Mouse (Mus musculus): ENCODE results near the gene Slc9a6. TPM values are rescaled to one million over a fixed set of nuclear protein-coding genes. Genes with fewer than 3 reads are reported as not detected.

Slc9a6 gene
- polyA plus RNA-seq, 1 experiment from 2014 or later, result 11.7 TPM

- H3K36me3 ChIP-seq (ENCODE audit: control insufficient read depth, insufficient read depth), result no peaks in the 10 kb centered on the region
- 90% methylated on average over 1 of the region's 1 CpGs for WGBS
- H3K27me3 ChIP-seq (replicated peaks; ENCODE audit: control insufficient read depth, insufficient read depth, low read length), result no peaks in the 10 kb centered on the region
- H3K4me1 ChIP-seq (replicated peaks; ENCODE audit: control insufficient read depth, insufficient read depth, low read length), result no peaks in the 10 kb centered on the region
- H3K9ac ChIP-seq (ENCODE audit: low read depth, low read length), result no peak overlapping the region
- no peak for TF ChIP-seq CTCF (IDR thresholded peaks at IDR 0.05; ENCODE audit: low read depth)
- H3K4me3 ChIP-seq (ENCODE audit: low read depth, low read length), result no peak overlapping the region
- no peaks in the 10 kb centered on the region for H3K9me3 ChIP-seq (ENCODE audit: control insufficient read depth)
- ATAC-seq, result no peak
- no peak overlapping the region for H3K4me2 ChIP-seq (replicated peaks; ENCODE audit: low read depth)
- no peak overlapping the region for H3K27ac ChIP-seq (ENCODE audit: low read depth, low read length)
Observed at GRCm38 (mm10) chrX:56710522-56710921, 101.0 kb downstream of the Slc9a6 start.

DNA sequence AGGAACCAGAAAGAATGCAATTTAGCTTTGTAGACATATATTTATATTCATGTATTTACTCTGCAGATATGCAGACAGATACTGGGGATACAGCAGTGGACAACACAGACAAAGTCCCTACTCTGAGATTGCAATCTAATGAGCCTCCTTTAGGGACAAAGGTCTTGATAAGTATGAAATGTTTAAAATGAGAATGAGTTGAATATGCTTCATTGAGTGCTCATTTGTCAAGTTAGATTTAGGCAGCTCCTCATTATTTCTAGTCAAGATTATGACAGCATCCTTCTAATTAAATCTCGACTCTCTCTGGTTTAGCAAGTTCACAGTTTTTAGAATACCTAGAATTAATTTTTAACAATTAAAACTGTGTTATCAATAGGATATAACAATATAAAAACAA is 103.1 kb downstream of the Slc9a6 start:
- Histone ChIP-seq H3K4me2 (replicated peaks; ENCODE audit: low read depth) (no peak overlapping the region), H3K27me3 (replicated peaks; ENCODE audit: control insufficient read depth, insufficient read depth, low read length) (no peaks in the 10 kb centered on the region), H3K9me3 (ENCODE audit: control insufficient read depth) (no peaks in the 10 kb centered on the region), H3K36me3 (ENCODE audit: control insufficient read depth, insufficient read depth) (no peaks in the 10 kb centered on the region), H3K4me1 (replicated peaks; ENCODE audit: control insufficient read depth, insufficient read depth, low read length) (no peaks in the 10 kb centered on the region), H3K27ac (ENCODE audit: low read depth, low read length) (no peak overlapping the region), H3K9ac (ENCODE audit: low read depth, low read length) (no peak overlapping the region), H3K4me3 (ENCODE audit: low read depth, low read length) (no peak overlapping the region)
- no peak for ATAC-seq
- 59% methylated on average over 1 of the region's 1 CpGs for WGBS
- no peak for TF ChIP-seq CTCF (IDR thresholded peaks at IDR 0.05; ENCODE audit: low read depth)

Small RNA genes within 50 kb of the gene (microRNA-seq; reads per million reads assigned to microRNA genes)
- not detected for gene Mir5116

Other genes starting within 250 kb of the Slc9a6 start
- gene Smim10l2a, start 235.2 kb upstream of the Slc9a6 start, polyA plus RNA-seq (2015; fragmentation: Nextera tagmentation; extraction: Ambion mirVana), result 2.6 and 2.7 TPM in 2 replicates
- gene Gm2174, start 161.8 kb upstream of the Slc9a6 start, polyA plus RNA-seq (2015; fragmentation: Nextera tagmentation; extraction: Ambion mirVana), result 0.69 and 0.77 TPM in 2 replicates
- gene Ints6l, start 154.9 kb upstream of the Slc9a6 start, polyA plus RNA-seq (2015; fragmentation: Nextera tagmentation; extraction: Ambion mirVana), result 12.7 and 13.9 TPM in 2 replicates
- gene Gm10477, start 85.0 kb upstream of the Slc9a6 start, polyA plus RNA-seq (2015; fragmentation: Nextera tagmentation; extraction: Ambion mirVana), result not detected in 2 replicates
- gene Gm648, start 60.2 kb upstream of the Slc9a6 start, polyA plus RNA-seq (2015; fragmentation: Nextera tagmentation; extraction: Ambion mirVana), result not detected in 2 replicates
- 11.0 and 11.6 TPM in 2 replicates for gene Mmgt1, start 11.7 kb upstream of the Slc9a6 start, polyA plus RNA-seq (2015; fragmentation: Nextera tagmentation; extraction: Ambion mirVana)
- gene Fhl1, start 122.0 kb downstream of the Slc9a6 start, polyA plus RNA-seq (2015; fragmentation: Nextera tagmentation; extraction: Ambion mirVana), result 95.9 and 102 TPM in 2 replicates
- 1.2 and 1.4 TPM in 2 replicates for gene Map7d3, start 212.6 kb downstream of the Slc9a6 start, polyA plus RNA-seq (2015; fragmentation: Nextera tagmentation; extraction: Ambion mirVana)

Measured in intestine, postnatal 0 days (tissue).